Mouse (Mus musculus) cerebellum, adult 2 months (tissue): Measurements from ENCODE around the gene Ppp2r3a.

ENCODE experiments used
- CTCF ChIP-seq: fragments of 200-500 bp; IDR thresholded peaks from 2 replicates; pipeline ENCODE4 v1.5.1; 2011; ENCODE audit warnings: low read depth, mild to moderate bottlenecking, control low read depth, low read length, moderate library complexity, borderline replicate concordance; ENCODE audit not compliant: insufficient read depth
- POLR2A ChIP-seq: fragments of 200-500 bp; IDR thresholded peaks from 2 replicates; pipeline ENCODE4 v1.6.1; 2011; ENCODE audit warnings: low read length, control low read depth, borderline replicate concordance; ENCODE audit not compliant: insufficient read depth

GRCm38 (mm10) chr9:101065076-101065602, 186.5 kb downstream of the Ppp2r3a start:
- TF ChIP-seq CTCF, result no peak
- no peak for TF ChIP-seq POLR2A
